Mouse (Mus musculus): Measurements from ENCODE around the gene Mto1. TPM values are rescaled to one million over a fixed set of nuclear protein-coding genes. Genes with fewer than 3 reads are reported as not detected.
"Not testable (repeated sequence)": the region's sequence is repeated elsewhere in the genome, so short reads cannot be mapped to it uniquely, and the experiment has no call there.

Gene Mto1
- polyA plus RNA-seq, 1 experiment from 2014 or later = 25.6 TPM

DNA sequence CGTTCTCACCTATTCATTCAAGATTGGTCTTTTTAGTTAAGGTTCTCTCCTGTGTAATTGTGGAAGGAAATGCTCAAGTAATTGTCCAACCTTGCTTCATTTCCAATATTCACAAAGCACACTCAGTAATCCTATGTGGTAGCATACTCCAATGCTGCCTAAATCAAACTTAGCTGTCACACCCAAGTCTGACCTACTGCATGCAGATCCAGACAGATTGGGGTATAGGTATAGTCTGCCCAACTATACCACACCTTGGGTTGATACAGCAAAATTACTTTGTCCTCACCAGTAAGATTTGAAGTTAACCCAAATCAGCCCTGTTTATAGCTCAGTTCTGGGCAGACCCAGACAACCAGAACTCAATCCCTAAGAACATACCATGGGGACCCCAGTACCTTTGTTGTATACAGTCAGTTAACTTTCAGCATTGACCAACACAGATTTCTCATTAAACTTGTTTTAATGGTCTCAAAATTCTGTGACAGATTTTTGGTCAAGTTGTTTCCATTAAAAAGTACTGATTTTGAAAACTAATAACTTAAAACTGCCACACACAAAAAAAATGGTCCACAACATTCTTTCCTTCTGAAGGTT, 30.1 kb downstream of the Mto1 start:
- H3K9me3 ChIP-seq; H3K9ac ChIP-seq; H3K27me3 ChIP-seq (replicated peaks); H3K27ac ChIP-seq; ATAC-seq (ENCODE audit: low FRiP score, low read depth); H3K4me3 ChIP-seq: not testable (repeated sequence)
- H3K4me1 ChIP-seq = peaks cover 12% of the 10 kb centered on the region
- H3K4me2 ChIP-seq (replicated peaks) = peak overlapping the region; percentile 24; the same call in 1 of the 2 replicates
- peaks cover 43% of the 10 kb centered on the region for H3K36me3 ChIP-seq
- 59% methylated on average over 1 of the region's 1 CpGs for WGBS

DNA sequence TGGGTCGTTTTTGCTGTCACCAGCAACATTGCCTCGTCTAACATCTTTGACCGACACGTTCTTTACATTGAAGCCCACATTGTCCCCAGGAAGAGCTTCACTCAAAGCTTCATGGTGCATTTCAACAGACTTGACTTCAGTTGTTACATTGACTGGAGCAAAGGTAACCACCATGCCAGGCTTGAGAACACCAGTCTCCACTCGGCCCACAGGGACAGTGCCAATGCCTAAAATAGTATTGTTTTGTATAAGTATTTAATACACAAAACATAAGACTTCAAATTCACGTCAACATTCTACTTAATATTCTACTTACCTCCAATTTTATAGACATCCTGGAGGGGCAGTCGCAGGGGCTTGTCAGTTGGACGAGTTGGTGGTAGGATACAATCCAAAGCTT, 31.3 kb downstream of the Mto1 start:
- peaks cover 31% of the 10 kb centered on the region for H3K36me3 ChIP-seq
- not testable (repeated sequence) for ATAC-seq (ENCODE audit: low FRiP score, low read depth)
- WGBS = 33% methylated on average over 8 of the region's 8 CpGs

DNA sequence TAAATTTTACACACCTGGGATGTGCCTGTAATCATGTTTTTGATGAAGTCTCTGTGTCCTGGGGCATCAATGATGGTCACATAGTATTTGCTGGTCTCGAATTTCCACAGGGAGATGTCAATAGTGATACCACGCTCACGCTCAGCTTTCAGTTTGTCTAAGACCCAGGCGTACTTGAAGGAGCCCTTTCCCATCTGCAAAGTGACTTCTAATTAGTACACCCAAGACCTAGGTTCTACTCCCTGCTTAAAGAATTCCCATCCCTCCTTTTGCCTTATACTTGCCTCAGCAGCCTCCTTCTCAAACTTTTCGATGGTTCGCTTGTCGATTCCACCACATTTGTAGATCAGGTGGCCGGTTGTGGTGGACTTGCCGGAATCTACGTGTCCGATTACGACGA, 32.2 kb downstream of the Mto1 start:
- not testable (repeated sequence) for ATAC-seq (ENCODE audit: low FRiP score, low read depth); H3K27me3 ChIP-seq (replicated peaks); H3K9me3 ChIP-seq
- peaks cover 12% of the 10 kb centered on the region for H3K4me1 ChIP-seq
- WGBS = 1% methylated on average over 13 of the region's 13 CpGs
- peak overlapping the region; percentile 69 for H3K4me2 ChIP-seq (replicated peaks)
- H3K9ac ChIP-seq = peak overlapping the region; percentile 99
- peaks cover 29% of the 10 kb centered on the region for H3K36me3 ChIP-seq
- H3K4me3 ChIP-seq = peak overlapping the region; percentile 98
- H3K27ac ChIP-seq = peak overlapping the region; percentile 32; the same call in 1 of the 2 replicates

More for the DNA sequence above, 31.3 kb downstream of the Mto1 start:
- Histone ChIP-seq H3K9ac (0 out of 2 replicates have a peak overlapping the region, but pooled peaks have one; percentile 6), H3K4me3 (peak overlapping the region; percentile 29; the same call in 1 of the 2 replicates), H3K4me1 (peaks cover 12% of the 10 kb centered on the region), H3K4me2 (replicated peaks) (peak overlapping the region; percentile 69)
- not testable (repeated sequence) for H3K27me3 ChIP-seq (replicated peaks); H3K9me3 ChIP-seq; H3K27ac ChIP-seq

DNA sequence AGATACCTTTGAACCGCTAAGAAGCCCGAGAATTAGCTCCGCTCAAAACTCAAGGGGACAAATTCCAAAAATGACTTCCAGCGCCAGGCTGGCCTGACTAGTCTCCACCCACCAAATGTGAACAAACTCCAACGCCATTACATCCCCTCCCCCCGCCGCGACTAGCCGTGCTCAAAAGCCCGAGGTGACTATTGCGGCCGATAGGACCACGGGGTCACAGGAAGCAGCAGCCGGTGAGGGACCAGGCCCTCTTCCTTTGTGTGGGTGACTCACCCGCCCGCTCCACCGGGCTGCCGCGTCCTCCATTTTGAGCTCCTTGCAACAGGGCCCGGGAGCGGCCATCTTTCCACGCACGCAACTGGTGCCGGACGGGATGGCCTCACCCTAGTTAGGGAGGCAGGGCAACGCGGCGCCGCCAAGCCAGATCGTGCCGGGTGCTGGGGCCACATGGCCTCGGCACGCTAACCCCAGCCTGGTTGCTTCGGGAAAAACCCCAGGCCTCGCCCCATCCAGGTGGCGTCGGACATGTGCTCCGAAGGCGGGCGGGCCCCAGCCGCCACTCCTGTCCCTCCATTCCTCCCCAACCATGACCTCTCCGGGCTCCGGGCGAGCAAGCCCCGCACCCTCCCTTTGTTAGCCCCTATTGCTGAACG, 32.8 kb downstream of the Mto1 start:
- H3K27me3 ChIP-seq (replicated peaks) = no peaks in the 10 kb centered on the region
- H3K36me3 ChIP-seq = peaks cover 29% of the 10 kb centered on the region
- peaks cover 12% of the 10 kb centered on the region for H3K4me1 ChIP-seq
- peak; percentile 42 for ATAC-seq (ENCODE audit: low FRiP score, low read depth)
- H3K9ac ChIP-seq = peak overlapping the region; percentile 99
- under 1% methylated on average over 46 of the region's 46 CpGs for WGBS
- H3K9me3 ChIP-seq = no peaks in the 10 kb centered on the region
- peak overlapping the region; percentile 69 for H3K4me2 ChIP-seq (replicated peaks)
- peak overlapping the region; percentile 92 for H3K27ac ChIP-seq
- H3K4me3 ChIP-seq = peak overlapping the region; percentile 98

DNA sequence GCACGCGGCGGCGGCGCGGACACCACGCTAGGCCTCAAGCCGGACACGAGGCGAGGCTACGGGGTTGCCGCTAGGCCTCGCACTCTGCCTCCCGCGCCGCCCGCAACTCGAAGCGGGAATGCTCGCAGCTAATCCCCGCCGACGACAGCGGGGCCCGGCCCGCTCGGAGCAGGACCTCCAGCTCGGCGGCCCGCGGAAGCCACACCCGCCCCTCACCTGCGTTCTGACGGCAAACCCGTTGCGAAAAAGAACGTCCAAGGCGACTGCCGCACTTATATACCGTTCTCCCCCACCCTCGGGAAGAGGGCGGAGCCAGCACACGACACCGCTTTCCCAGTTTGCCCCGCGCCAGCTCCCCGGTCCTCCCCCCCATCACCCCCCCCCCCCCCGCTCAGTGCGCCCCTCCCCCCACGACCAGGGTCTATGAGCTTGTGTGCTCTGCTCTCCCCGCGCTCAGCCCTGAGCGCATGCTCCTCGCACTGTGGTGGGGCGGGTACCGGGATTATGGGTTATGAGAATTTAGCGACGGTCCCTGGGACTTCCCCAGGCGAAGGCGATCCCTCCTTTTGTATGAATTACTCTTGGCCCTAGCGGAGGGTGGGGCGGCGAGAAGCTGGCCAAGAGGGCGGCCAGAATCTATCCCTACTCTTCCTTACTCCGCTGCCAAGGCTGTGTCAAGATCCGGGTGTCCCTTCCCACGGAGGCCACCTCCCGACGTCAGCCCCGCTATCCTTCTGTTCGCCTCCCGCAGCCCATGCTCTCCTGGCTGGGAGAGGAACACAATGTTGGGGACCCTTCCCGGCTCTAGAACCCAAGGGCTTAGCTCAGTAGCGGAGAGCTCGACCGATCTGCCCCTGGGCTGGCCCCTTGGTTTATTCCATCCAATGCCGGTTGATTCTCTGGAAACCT, 33.7 kb downstream of the Mto1 start:
- H3K9me3 ChIP-seq = no peaks in the 10 kb centered on the region
- H3K9ac ChIP-seq = peak overlapping the region; percentile 99
- peak; percentile 99 for ATAC-seq (ENCODE audit: low FRiP score, low read depth)
- H3K36me3 ChIP-seq = peaks cover 25% of the 10 kb centered on the region
- H3K4me3 ChIP-seq = peak overlapping the region; percentile 98
- peak overlapping the region; percentile 69 for H3K4me2 ChIP-seq (replicated peaks)
- H3K4me1 ChIP-seq = peaks cover 12% of the 10 kb centered on the region
- H3K27ac ChIP-seq = peak overlapping the region; percentile 98
- under 1% methylated on average over 74 of the region's 77 CpGs for WGBS
- H3K27me3 ChIP-seq (replicated peaks) = no peaks in the 10 kb centered on the region

DNA sequence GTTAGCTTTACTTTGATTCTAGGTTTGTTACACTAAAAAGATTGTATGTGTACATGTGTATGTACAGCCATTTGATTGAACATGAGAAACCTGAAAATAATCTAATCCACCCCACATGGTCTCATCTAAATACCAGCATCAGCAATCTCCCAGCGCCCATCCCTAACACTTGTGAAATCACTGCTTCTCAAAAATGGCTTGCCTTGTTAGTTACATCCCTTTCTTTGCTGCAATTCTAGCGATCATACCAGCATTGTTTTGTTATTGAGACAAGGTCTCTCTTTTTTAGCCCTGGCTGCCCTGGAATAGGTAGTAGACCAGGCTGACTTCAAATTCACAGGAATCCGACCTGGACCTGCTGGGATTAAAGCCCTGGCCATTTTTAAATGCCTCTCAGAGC, 34.4 kb downstream of the Mto1 start:
- WGBS = 10% methylated on average over 3 of the region's 3 CpGs
- ATAC-seq (ENCODE audit: low FRiP score, low read depth) = no peak

DNA sequence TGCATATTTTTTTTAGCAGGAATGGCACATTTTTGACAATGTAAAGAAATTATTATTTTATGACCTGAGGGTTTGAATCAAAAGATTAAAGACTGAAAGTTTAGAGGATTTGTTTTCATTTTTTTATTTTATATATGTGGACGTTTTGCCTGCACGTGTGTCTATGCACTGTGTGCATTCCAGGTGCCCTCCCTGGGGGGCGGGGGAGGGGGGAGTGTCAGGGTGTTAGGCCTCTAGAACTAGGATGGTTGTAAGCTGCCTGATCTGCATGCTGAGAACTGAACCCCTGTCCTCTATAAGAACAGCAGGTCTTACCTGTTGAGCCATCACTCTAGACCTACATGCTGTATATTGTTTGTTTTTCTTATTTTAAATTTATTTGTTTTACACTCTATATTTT, 36.7 kb downstream of the Mto1 start:
- Histone ChIP-seq H3K9ac (no peak overlapping the region), H3K27me3 (replicated peaks) (no peaks in the 10 kb centered on the region), H3K4me3 (no peak overlapping the region), H3K4me1 (peaks cover 16% of the 10 kb centered on the region), H3K4me2 (replicated peaks) (no peak overlapping the region), H3K9me3 (no peaks in the 10 kb centered on the region), H3K27ac (no peak overlapping the region), H3K36me3 (peaks cover under 1% of the 10 kb centered on the region; the same call in 1 of the 2 replicates)
- no peak for ATAC-seq (ENCODE audit: low FRiP score, low read depth)
- WGBS = 85% methylated on average over 3 of the region's 3 CpGs

More for the DNA sequence above, 34.4 kb downstream of the Mto1 start:
- H3K9me3 ChIP-seq = no peaks in the 10 kb centered on the region
- H3K4me2 ChIP-seq (replicated peaks) = peak overlapping the region; percentile 59
- peak overlapping the region; percentile 76 for H3K9ac ChIP-seq
- peak overlapping the region; percentile 46 for H3K4me3 ChIP-seq
- peak overlapping the region; percentile 98 for H3K27ac ChIP-seq
- H3K36me3 ChIP-seq = peaks cover 18% of the 10 kb centered on the region
- H3K27me3 ChIP-seq (replicated peaks) = no peaks in the 10 kb centered on the region
- peaks cover 12% of the 10 kb centered on the region for H3K4me1 ChIP-seq

DNA sequence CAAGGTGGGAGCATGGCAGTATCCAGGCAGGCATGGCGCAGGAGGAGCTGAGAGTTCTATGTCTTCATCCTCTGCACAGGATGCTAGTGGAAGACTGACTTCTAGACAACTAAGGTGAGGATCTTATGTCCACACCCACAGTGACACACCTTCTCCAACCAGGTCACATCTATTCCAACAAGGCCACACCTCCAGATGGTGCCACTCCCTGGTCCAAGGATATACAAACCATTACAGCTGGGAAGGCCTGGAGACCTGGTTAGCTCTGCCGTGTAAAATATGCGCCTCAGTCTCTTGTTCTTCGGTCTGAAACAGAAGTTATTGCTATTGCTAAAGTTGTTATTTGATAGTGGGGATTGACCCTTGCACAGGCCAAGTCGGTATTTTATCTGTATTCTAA, 40.0 kb downstream of the Mto1 start:
- not testable (repeated sequence) for H3K9ac ChIP-seq; H3K27ac ChIP-seq; H3K36me3 ChIP-seq; H3K4me2 ChIP-seq (replicated peaks); ATAC-seq (ENCODE audit: low FRiP score, low read depth); H3K4me1 ChIP-seq; H3K4me3 ChIP-seq; H3K27me3 ChIP-seq (replicated peaks); H3K9me3 ChIP-seq
- WGBS = 97% methylated on average over 5 of the region's 5 CpGs

DNA sequence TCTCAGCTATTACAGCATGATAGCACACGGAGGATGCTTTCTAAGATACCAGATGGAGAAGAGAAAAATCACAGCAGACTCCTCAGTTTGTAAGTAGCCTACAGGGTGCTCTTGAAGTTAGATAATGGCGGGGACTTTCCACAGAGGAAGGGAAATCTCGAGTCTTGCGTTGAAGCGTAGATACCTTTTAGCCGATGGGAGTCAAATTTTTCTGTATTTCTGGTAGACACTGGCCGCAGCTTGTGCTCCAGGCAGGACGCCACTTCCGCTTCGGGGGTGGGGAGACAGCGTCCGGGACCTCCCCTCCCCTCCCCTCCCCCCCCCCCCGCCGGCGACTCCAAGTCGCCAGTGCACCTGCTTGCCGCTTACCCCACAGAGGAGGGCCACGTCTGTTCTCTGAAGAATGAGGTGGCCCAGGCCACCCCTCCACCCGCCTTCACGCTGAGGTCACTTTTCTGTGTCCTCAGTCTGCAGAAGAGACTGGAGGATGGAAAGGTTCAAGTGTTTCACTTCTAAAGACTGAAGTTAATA, 40.9 kb downstream of the Mto1 start, which contains the start of gene Eef1a1:
Eef1a1 (minus strand) TSS at position 262 of the 531 bp plus-strand sequence.
- H3K9ac ChIP-seq = peak within 1 kb of the TSS; percentile 58
- no peaks in the 10 kb centered on the region for H3K36me3 ChIP-seq
- H3K27ac ChIP-seq = no peak within 1 kb of the TSS
- H3K4me3 ChIP-seq = peak within 1 kb of the TSS; percentile 33
- peak within 1 kb of the TSS; percentile 72 for H3K4me2 ChIP-seq (replicated peaks)
- WGBS = 2% methylated on average over 18 of the region's 20 CpGs
- H3K9me3 ChIP-seq = no peaks in the 10 kb centered on the region
- H3K4me1 ChIP-seq = peaks cover 8% of the 10 kb centered on the region; the same call in 1 of the 2 replicates
- ATAC-seq (ENCODE audit: low FRiP score, low read depth) = peak; percentile 81
- no peaks in the 10 kb centered on the region for H3K27me3 ChIP-seq (replicated peaks)

DNA sequence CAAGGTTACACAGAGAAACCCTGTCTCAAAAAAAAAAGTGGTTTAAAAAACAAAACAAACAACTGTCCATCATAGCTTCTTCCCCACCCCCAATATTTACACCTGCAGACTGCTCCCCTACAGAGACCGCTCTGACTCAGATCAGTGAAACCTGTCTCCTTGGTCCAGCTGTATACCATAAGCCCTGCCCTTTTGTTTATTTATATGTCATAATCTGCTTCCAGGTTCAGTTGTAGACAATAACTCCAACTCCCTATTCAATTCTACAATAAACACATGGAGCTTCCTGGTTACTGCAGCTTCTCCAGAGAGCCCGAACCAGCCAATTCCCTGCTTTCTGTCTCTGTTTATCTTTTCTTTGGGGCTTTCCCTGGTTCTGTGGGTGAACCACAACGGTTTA, 43.2 kb downstream of the Mto1 start:
- H3K36me3 ChIP-seq = no peaks in the 10 kb centered on the region
- peaks cover 8% of the 10 kb centered on the region; the same call in 1 of the 2 replicates for H3K4me1 ChIP-seq
- no peak overlapping the region for H3K9ac ChIP-seq
- no peak overlapping the region for H3K27ac ChIP-seq
- no peaks in the 10 kb centered on the region for H3K27me3 ChIP-seq (replicated peaks)
- ATAC-seq (ENCODE audit: low FRiP score, low read depth) = no peak
- no peak overlapping the region for H3K4me3 ChIP-seq
- H3K9me3 ChIP-seq = no peaks in the 10 kb centered on the region
- WGBS = 86% methylated on average over 3 of the region's 3 CpGs
- H3K4me2 ChIP-seq (replicated peaks) = no peak overlapping the region

DNA sequence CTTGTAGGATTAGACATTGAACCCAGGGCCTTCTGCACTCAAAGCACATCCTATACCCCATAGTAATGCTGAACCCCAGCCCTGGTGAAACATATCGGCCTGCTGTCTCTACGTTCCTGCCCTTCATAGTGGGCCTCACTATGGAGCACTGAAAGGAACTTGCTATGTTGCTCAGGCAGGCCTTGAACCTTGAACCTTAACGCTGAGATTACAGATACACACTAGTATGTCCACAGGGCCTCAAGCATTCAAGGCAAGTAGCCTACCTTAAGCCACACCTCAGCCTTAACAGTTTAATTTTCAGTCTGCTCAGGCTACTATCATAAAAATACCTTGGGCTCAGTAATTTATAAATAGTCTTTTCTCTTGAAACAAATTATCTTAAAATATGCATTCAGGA, 44.2 kb downstream of the Mto1 start:
- Histone ChIP-seq H3K4me2 (replicated peaks) (no peak overlapping the region), H3K4me3 (no peak overlapping the region), H3K27me3 (replicated peaks) (no peaks in the 10 kb centered on the region), H3K4me1 (peaks cover 8% of the 10 kb centered on the region; the same call in 1 of the 2 replicates), H3K9ac (no peak overlapping the region), H3K36me3 (no peaks in the 10 kb centered on the region), H3K9me3 (no peaks in the 10 kb centered on the region), H3K27ac (no peak overlapping the region)
- WGBS = 93% methylated on average over 3 of the region's 3 CpGs
- ATAC-seq (ENCODE audit: low FRiP score, low read depth) = no peak
